Mouse (Mus musculus): ENCODE data around the gene Gabarap. TPM values are rescaled to one million over a fixed set of nuclear protein-coding genes. Genes with fewer than 3 reads are reported as not detected.
A peak's percentile ranks its signal among the peaks of the same experiment; 100 is the strongest.

Gabarap gene
- polyA plus RNA-seq, 1 experiment from 2014 or later: 581 TPM

GRCm38 (mm10) chr11:70002471-70002870 is 11.5 kb downstream of the Gabarap start:
- H3K4me1 ChIP-seq (ENCODE audit: control insufficient read depth, insufficient read depth, low read depth, low read length): peaks cover 32% of the 10 kb centered on the region
- no peaks in the 10 kb centered on the region for H3K9me3 ChIP-seq (ENCODE audit: control insufficient read depth, low read length)
- no peak for ATAC-seq
- H3K4me2 ChIP-seq (ENCODE audit: low read length): peak overlapping the region; percentile 95
- WGBS: 87% methylated on average over 2 of the region's 2 CpGs
- no peaks in the 10 kb centered on the region for H3K27me3 ChIP-seq (replicated peaks; ENCODE audit: control insufficient read depth, insufficient read depth, low read length)
- no peak overlapping the region for H3K27ac ChIP-seq (ENCODE audit: low read depth, low read length)
- H3K4me3 ChIP-seq (ENCODE audit: low read length): peak overlapping the region; percentile 75; the same call in 1 of the 2 replicates
- peaks cover 38% of the 10 kb centered on the region for H3K36me3 ChIP-seq (ENCODE audit: control insufficient read depth, insufficient read depth, low read length)
- no peak overlapping the region for H3K9ac ChIP-seq (ENCODE audit: low read depth, low read length)

DNA sequence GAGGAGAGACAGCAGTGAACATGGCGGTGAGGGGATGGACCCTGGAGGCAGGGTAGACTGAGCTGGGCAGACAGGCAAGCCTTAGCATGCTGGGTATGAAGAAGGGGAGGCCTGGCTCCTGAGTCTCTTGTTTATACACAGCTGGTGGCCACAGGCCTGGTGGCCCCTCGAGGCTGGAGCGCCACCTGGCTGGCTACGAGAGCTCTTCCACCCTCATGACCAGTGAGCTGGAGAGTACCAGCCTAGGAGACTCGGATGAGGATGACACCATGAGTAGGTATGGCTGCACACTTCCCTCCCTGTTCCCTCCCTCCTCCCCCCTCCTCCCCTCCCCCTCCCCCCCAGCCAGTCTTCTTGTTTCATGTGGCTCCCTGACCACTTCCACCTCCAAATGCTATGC is 14.6 kb downstream of the Gabarap start:
- H3K36me3 ChIP-seq (ENCODE audit: control insufficient read depth, insufficient read depth, low read length): peaks cover 50% of the 10 kb centered on the region
- H3K4me3 ChIP-seq (ENCODE audit: low read length): no peak overlapping the region
- no peak overlapping the region for H3K27ac ChIP-seq (ENCODE audit: low read depth, low read length)
- H3K9ac ChIP-seq (ENCODE audit: low read depth, low read length): no peak overlapping the region
- H3K4me2 ChIP-seq (ENCODE audit: low read length): no peak overlapping the region
- 58% methylated on average over 5 of the region's 5 CpGs for WGBS
- no peak for ATAC-seq
- no peaks in the 10 kb centered on the region for H3K9me3 ChIP-seq (ENCODE audit: control insufficient read depth, low read length)
- no peaks in the 10 kb centered on the region for H3K27me3 ChIP-seq (replicated peaks; ENCODE audit: control insufficient read depth, insufficient read depth, low read length)
- peaks cover 25% of the 10 kb centered on the region for H3K4me1 ChIP-seq (ENCODE audit: control insufficient read depth, insufficient read depth, low read depth, low read length)

GRCm38 (mm10) chr11:70010033-70010432 is 19.1 kb downstream of the Gabarap start:
- Histone ChIP-seq H3K9ac (ENCODE audit: low read depth, low read length) (no peak overlapping the region), H3K4me1 (ENCODE audit: control insufficient read depth, insufficient read depth, low read depth, low read length) (peaks cover 7% of the 10 kb centered on the region), H3K36me3 (ENCODE audit: control insufficient read depth, insufficient read depth, low read length) (peaks cover 69% of the 10 kb centered on the region), H3K9me3 (ENCODE audit: control insufficient read depth, low read length) (no peaks in the 10 kb centered on the region), H3K27me3 (replicated peaks; ENCODE audit: control insufficient read depth, insufficient read depth, low read length) (no peaks in the 10 kb centered on the region), H3K4me3 (ENCODE audit: low read length) (no peak overlapping the region), H3K4me2 (ENCODE audit: low read length) (no peak overlapping the region), H3K27ac (ENCODE audit: low read depth, low read length) (no peak overlapping the region)
- no peak for ATAC-seq
- WGBS: 94% methylated on average over 6 of the region's 6 CpGs

DNA sequence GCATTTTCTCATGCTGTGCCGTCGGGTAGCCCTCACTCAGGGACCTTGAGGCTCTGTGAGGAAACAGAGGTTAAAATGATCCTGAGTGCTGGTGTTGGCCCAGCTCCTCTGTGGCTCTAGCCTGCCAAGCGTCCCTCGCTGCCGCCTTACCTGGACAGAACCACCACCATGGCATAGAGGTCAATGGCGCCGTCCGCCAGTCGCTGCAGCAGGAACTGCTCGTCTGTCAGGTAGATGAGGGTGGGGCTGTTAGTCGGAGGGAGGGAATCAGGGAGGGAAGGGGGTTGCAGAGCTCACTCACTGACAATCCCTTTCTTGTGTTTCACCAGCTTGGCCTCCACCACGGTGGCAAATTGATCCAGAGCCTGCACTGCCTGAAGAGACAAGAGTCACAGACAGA is 19.6 kb downstream of the Gabarap start:
- Histone ChIP-seq H3K4me2 (ENCODE audit: low read length) (no peak overlapping the region), H3K4me3 (ENCODE audit: low read length) (no peak overlapping the region)
- 88% methylated on average over 10 of the region's 12 CpGs for WGBS

GRCm38 (mm10) chr11:70010961-70011360 is 20.0 kb downstream of the Gabarap start:
- Histone ChIP-seq H3K4me3 (ENCODE audit: low read length) (no peak overlapping the region), H3K4me1 (ENCODE audit: control insufficient read depth, insufficient read depth, low read depth, low read length) (peaks cover 7% of the 10 kb centered on the region), H3K9ac (ENCODE audit: low read depth, low read length) (no peak overlapping the region), H3K36me3 (ENCODE audit: control insufficient read depth, insufficient read depth, low read length) (peaks cover 66% of the 10 kb centered on the region), H3K4me2 (ENCODE audit: low read length) (no peak overlapping the region), H3K9me3 (ENCODE audit: control insufficient read depth, low read length) (no peaks in the 10 kb centered on the region), H3K27ac (ENCODE audit: low read depth, low read length) (no peak overlapping the region), H3K27me3 (replicated peaks; ENCODE audit: control insufficient read depth, insufficient read depth, low read length) (no peaks in the 10 kb centered on the region)
- no peak for ATAC-seq
- WGBS: 75% methylated on average over 10 of the region's 10 CpGs

More for the DNA sequence above, 19.6 kb downstream of the Gabarap start:
- Histone ChIP-seq H3K27me3 (replicated peaks; ENCODE audit: control insufficient read depth, insufficient read depth, low read length) (no peaks in the 10 kb centered on the region), H3K9ac (ENCODE audit: low read depth, low read length) (no peak overlapping the region), H3K36me3 (ENCODE audit: control insufficient read depth, insufficient read depth, low read length) (peaks cover 69% of the 10 kb centered on the region), H3K9me3 (ENCODE audit: control insufficient read depth, low read length) (no peaks in the 10 kb centered on the region), H3K27ac (ENCODE audit: low read depth, low read length) (no peak overlapping the region), H3K4me1 (ENCODE audit: control insufficient read depth, insufficient read depth, low read depth, low read length) (peaks cover 7% of the 10 kb centered on the region)
- no peak for ATAC-seq

DNA sequence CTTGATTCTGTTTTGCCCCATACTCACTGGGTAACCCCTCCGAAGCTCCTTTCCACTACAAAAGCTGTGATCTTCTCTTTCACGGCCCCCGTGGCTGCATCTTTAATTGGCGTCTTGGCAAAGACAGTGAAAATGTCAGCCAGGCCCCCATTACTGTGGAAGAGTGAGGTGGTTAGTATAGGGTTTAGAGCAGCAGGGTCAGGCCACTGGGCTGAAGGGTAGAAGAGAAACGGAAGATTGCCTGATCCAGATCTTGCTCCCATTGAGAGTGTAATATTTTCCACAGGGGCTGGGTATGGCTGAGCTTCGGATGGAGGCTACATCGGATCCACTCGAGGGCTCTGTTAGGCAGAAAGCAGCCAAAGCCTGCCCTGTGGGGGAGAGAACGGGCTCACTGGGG is 22.0 kb downstream of the Gabarap start:
- no peak for ATAC-seq
- Histone ChIP-seq H3K9ac (ENCODE audit: low read depth, low read length) (no peak overlapping the region), H3K27ac (ENCODE audit: low read depth, low read length) (no peak overlapping the region), H3K27me3 (replicated peaks; ENCODE audit: control insufficient read depth, insufficient read depth, low read length) (no peaks in the 10 kb centered on the region), H3K4me2 (ENCODE audit: low read length) (no peak overlapping the region), H3K36me3 (ENCODE audit: control insufficient read depth, insufficient read depth, low read length) (peaks cover 48% of the 10 kb centered on the region), H3K4me1 (ENCODE audit: control insufficient read depth, insufficient read depth, low read depth, low read length) (peaks cover 15% of the 10 kb centered on the region), H3K4me3 (ENCODE audit: low read length) (no peak overlapping the region), H3K9me3 (ENCODE audit: control insufficient read depth, low read length) (no peaks in the 10 kb centered on the region)
- 89% methylated on average over 9 of the region's 9 CpGs for WGBS

- H3K27me3 ChIP-seq (replicated peaks; ENCODE audit: control insufficient read depth, insufficient read depth, low read length): no peaks in the 10 kb centered on the region
- H3K27ac ChIP-seq (ENCODE audit: low read depth, low read length): no peak overlapping the region
- no peak overlapping the region for H3K4me2 ChIP-seq (ENCODE audit: low read length)
- H3K4me3 ChIP-seq (ENCODE audit: low read length): no peak overlapping the region
- no peak for ATAC-seq
- WGBS: 74% methylated on average over 3 of the region's 3 CpGs
- H3K4me1 ChIP-seq (ENCODE audit: control insufficient read depth, insufficient read depth, low read depth, low read length): peaks cover 17% of the 10 kb centered on the region
- peaks cover 43% of the 10 kb centered on the region for H3K36me3 ChIP-seq (ENCODE audit: control insufficient read depth, insufficient read depth, low read length)
- no peak overlapping the region for H3K9ac ChIP-seq (ENCODE audit: low read depth, low read length)
- H3K9me3 ChIP-seq (ENCODE audit: control insufficient read depth, low read length): no peaks in the 10 kb centered on the region
Observed at GRCm38 (mm10) chr11:70013408-70013807, 22.5 kb downstream of the Gabarap start.

GRCm38 (mm10) chr11:70014051-70014450 is 23.1 kb downstream of the Gabarap start:
- H3K4me3 ChIP-seq (ENCODE audit: low read length): no peak overlapping the region
- no peak for ATAC-seq
- WGBS: 56% methylated on average over 5 of the region's 5 CpGs
- H3K9ac ChIP-seq (ENCODE audit: low read depth, low read length): no peak overlapping the region
- H3K9me3 ChIP-seq (ENCODE audit: control insufficient read depth, low read length): no peaks in the 10 kb centered on the region
- no peaks in the 10 kb centered on the region for H3K27me3 ChIP-seq (replicated peaks; ENCODE audit: control insufficient read depth, insufficient read depth, low read length)
- peaks cover 18% of the 10 kb centered on the region for H3K4me1 ChIP-seq (ENCODE audit: control insufficient read depth, insufficient read depth, low read depth, low read length)
- no peak overlapping the region for H3K4me2 ChIP-seq (ENCODE audit: low read length)
- peaks cover 37% of the 10 kb centered on the region for H3K36me3 ChIP-seq (ENCODE audit: control insufficient read depth, insufficient read depth, low read length)
- H3K27ac ChIP-seq (ENCODE audit: low read depth, low read length): no peak overlapping the region

GRCm38 (mm10) chr11:70014880-70015558 is 24.1 kb downstream of the Gabarap start, which contains the start of gene Acadvl:
Acadvl (minus strand) TSS chr11:70015411.
- ATAC-seq: peak; percentile 85
- peak within 1 kb of the TSS; percentile 75 for H3K9ac ChIP-seq (ENCODE audit: low read depth, low read length)
- H3K4me3 ChIP-seq (ENCODE audit: low read length): peak within 1 kb of the TSS; percentile 54
- H3K27me3 ChIP-seq (replicated peaks; ENCODE audit: control insufficient read depth, insufficient read depth, low read length): no peaks in the 10 kb centered on the region
- peaks cover 28% of the 10 kb centered on the region for H3K36me3 ChIP-seq (ENCODE audit: control insufficient read depth, insufficient read depth, low read length)
- H3K9me3 ChIP-seq (ENCODE audit: control insufficient read depth, low read length): no peaks in the 10 kb centered on the region
- peak within 1 kb of the TSS; percentile 70 for H3K4me2 ChIP-seq (ENCODE audit: low read length)
- H3K4me1 ChIP-seq (ENCODE audit: control insufficient read depth, insufficient read depth, low read depth, low read length): peaks cover 27% of the 10 kb centered on the region
- under 1% methylated on average over 35 of the region's 35 CpGs for WGBS
- peak within 1 kb of the TSS; percentile 75 for H3K27ac ChIP-seq (ENCODE audit: low read depth, low read length)
